Mouse (Mus musculus) intestine, embryonic 14.5 days (tissue): ENCODE results near the gene Fars2. TPM values are rescaled to one million over a fixed set of nuclear protein-coding genes. Genes with fewer than 3 reads are reported as not detected.

Source experiments
- ATAC-seq: fragments of 200-750 bp; cut with Nextera tagmentation; replicated peaks from 2 replicates; pipeline ENCODE4 v1.8.0; 2017; ENCODE audit warnings: low read depth, moderate number of reproducible peaks, moderate TSS enrichment, moderate library complexity; ENCODE audit not compliant: low FRiP score, low TSS enrichment
- DNase-seq: peaks from one replicate; pipeline ENCODE4 v3.0.0-alpha.2; 2018; ENCODE audit warnings: low spot score
- H3K27ac ChIP-seq: fragments of 300-500 bp; sonication (generic); 2 replicates; pipeline ENCODE4 v1.5.1; 2014; ENCODE audit warnings: low read depth, mild to moderate bottlenecking, control low read depth
- H3K27me3 ChIP-seq: fragments of 300-500 bp; sonication (generic); replicated peaks from 2 replicates; pipeline ENCODE4 v1.6.1; 2014; ENCODE audit warnings: low read length, control low read depth; ENCODE audit not compliant: control insufficient read depth, insufficient read depth
- H3K36me3 ChIP-seq: fragments of 300-500 bp; sonication (generic); 2 replicates; pipeline ENCODE4 v1.6.1; 2014; ENCODE audit warnings: low read length, control low read depth; ENCODE audit not compliant: control insufficient read depth, insufficient read depth
- H3K4me1 ChIP-seq: fragments of 300-500 bp; sonication (generic); replicated peaks from 2 replicates; pipeline ENCODE4 v1.6.1; 2014; ENCODE audit warnings: low read length, control low read depth, mixed read lengths; ENCODE audit not compliant: control insufficient read depth, insufficient read depth
- H3K4me2 ChIP-seq: fragments of 300-500 bp; sonication (generic); 2 replicates; pipeline ENCODE4 v1.6.1; 2014; ENCODE audit warnings: low read length
- H3K4me3 ChIP-seq: fragments of 300-500 bp; sonication (generic); 2 replicates; pipeline ENCODE4 v1.5.1; 2014; ENCODE audit warnings: low read depth, low read length, control low read depth, mixed read lengths
- H3K9ac ChIP-seq: fragments of 300-500 bp; sonication (generic); 2 replicates; pipeline ENCODE4 v1.6.1; 2014; ENCODE audit warnings: mild to moderate bottlenecking, low read length
- H3K9me3 ChIP-seq: fragments of 300-500 bp; sonication (generic); 2 replicates; pipeline ENCODE4 v1.6.1; 2016; ENCODE audit warnings: low read length, control low read depth; ENCODE audit not compliant: control insufficient read depth
- WGBS: fragments of 180-500 bp; shearing (Covaris S2); extraction: QIAGEN DNeasy Blood & Tissue Kit; methylation state at CpG from one replicate; pipeline ENCODE4 v1.1.7; 2014; 5-methylcytosine and 5-hydroxymethylcytosine counted together
- polyA plus RNA-seq: library from polyadenylated mRNA; unstranded; fragments of >200 nt; fragmentation: Nextera tagmentation; extraction: Ambion mirVana; gene quantifications from 2 replicates; pipeline ENCODE4 v1.2.1, GENCODE M21; 2014

The Fars2 gene
- polyA plus RNA-seq, 1 experiment from 2014 or later, result 37.6 TPM

DNA sequence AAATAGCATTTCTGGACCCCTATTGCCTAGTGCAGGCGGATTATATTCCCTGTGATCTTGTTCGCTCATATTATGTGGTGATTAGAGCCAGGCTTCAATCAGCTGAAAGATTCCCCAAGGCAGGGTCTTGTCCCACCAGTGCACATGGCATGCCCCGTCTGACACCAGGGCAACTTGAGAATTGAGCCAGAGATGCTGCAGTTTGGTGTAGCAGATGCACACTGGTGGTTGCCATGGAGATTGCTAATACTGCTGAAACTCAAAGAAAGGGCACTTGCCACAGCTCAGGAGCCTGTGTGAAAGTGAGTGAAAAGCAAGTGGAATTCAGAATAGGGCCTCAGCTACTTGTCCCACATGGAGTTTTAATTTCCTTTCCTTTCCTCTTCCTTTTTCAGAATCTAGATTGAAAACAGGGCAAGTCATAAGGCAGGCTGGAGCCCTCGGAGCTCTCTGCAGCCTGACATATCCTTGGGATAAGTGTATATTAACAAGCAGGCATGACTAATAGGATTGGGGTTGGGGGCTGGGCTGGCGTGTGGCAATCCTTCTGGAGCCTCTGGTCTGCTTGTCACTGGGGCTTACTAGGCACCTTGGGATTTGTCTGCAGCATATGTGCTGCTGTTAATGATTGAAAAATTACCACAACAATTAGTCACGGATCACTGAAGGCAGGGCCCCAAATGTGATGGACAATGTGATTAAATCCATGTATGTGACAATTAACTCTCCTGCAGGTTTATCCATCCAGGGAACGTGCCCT is 165.8 kb downstream of the Fars2 start:
- H3K4me3 ChIP-seq, result no peak overlapping the region
- no peak overlapping the region for H3K9ac ChIP-seq
- H3K27me3 ChIP-seq, result no peaks in the 10 kb centered on the region
- H3K4me2 ChIP-seq, result no peak overlapping the region
- H3K4me1 ChIP-seq, result 0 out of 2 replicates have a peak, but pooled peaks cover 3% of the 10 kb centered on the region
- H3K9me3 ChIP-seq, result no peaks in the 10 kb centered on the region
- DNase-seq, result no peak
- ATAC-seq, result no peak
- no peaks in the 10 kb centered on the region for H3K36me3 ChIP-seq
- WGBS, result 51% methylated on average over 7 of the region's 7 CpGs
- H3K27ac ChIP-seq, result no peak overlapping the region

DNA sequence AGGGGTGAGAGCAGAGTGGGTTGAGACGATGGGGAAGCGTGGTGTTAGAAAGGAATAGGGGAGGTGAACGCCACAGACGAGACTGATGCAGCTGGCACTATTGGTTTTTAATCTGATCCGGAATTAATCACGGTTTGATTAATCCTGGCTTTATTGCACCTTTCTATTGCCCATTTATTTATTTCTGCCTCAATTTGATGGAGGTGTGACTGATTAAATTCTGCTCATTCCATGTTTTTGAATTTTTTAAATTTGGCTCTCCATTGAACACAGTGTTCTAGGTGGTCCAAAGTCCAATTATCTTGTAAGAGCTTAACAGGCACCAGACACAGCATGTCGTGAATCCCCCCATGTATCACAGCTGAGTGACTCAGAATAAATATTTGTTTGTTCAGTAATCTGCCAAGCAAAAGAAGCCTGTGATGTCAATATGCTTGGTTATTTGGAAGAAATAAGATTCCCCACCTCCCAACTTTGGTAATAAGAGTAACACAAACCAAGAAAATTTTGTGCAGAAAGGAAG is 166.4 kb downstream of the Fars2 start:
- Histone ChIP-seq H3K27me3 (no peaks in the 10 kb centered on the region), H3K9me3 (no peaks in the 10 kb centered on the region), H3K36me3 (no peaks in the 10 kb centered on the region), H3K4me1 (0 out of 2 replicates have a peak, but pooled peaks cover 3% of the 10 kb centered on the region), H3K4me2 (no peak overlapping the region), H3K4me3 (no peak overlapping the region), H3K9ac (no peak overlapping the region), H3K27ac (no peak overlapping the region)
- DNase-seq (no peak), ATAC-seq (no peak)
- 75% methylated on average over 7 of the region's 7 CpGs for WGBS

DNA sequence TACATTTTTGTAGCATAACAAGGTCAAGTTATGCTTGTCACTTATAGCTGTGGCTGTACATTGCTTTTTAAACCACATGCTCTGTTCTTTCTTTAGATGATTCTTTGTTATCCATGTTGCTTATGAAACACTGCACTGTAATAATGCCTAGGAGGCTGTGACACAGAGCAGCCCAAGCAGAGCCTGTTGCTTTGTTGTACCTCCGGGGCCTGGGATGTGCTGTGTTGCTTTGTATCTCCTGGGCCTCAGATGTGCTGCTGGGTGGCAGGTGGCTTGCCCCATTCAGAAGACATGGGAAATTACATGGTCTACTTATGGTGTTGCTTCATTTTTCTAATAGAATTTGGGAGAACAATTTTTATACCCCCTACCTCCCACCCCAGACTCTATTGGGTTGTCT is 166.9 kb downstream of the Fars2 start:
- no peaks in the 10 kb centered on the region for H3K9me3 ChIP-seq
- H3K36me3 ChIP-seq, result no peaks in the 10 kb centered on the region
- no peak for ATAC-seq
- no peak overlapping the region for H3K4me2 ChIP-seq
- no peak overlapping the region for H3K4me3 ChIP-seq
- no peaks in the 10 kb centered on the region for H3K27me3 ChIP-seq
- DNase-seq, result no peak
- no peak overlapping the region for H3K9ac ChIP-seq
- WGBS, result 75% methylated on average over 1 of the region's 1 CpGs
- H3K27ac ChIP-seq, result no peak overlapping the region
- H3K4me1 ChIP-seq, result 0 out of 2 replicates have a peak, but pooled peaks cover 3% of the 10 kb centered on the region

DNA sequence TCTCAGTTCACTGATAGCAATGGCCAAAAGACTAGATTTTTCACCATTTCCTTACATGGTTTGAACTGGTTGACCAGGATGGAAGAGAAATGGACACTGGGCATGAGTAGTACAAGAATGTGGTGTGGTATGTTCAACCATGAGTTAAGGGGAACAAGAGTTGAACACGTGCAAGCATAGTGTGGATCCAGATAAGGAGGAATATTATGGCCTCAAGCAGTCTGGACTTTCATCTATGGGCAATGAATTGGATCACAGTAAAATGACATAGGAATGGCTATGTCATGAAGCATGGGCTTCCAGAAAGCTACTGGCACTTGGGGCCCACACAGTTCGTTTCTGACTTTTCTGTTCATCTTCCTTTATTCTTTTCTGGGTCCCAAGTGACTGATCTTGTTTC is 168.0 kb downstream of the Fars2 start:
- H3K9me3 ChIP-seq, result no peaks in the 10 kb centered on the region
- H3K4me3 ChIP-seq, result no peak overlapping the region
- no peak for DNase-seq
- H3K36me3 ChIP-seq, result no peaks in the 10 kb centered on the region
- 84% methylated on average over 2 of the region's 2 CpGs for WGBS
- H3K4me2 ChIP-seq, result no peak overlapping the region
- no peak overlapping the region for H3K27ac ChIP-seq
- 0 out of 2 replicates have a peak, but pooled peaks cover 3% of the 10 kb centered on the region for H3K4me1 ChIP-seq
- no peaks in the 10 kb centered on the region for H3K27me3 ChIP-seq
- H3K9ac ChIP-seq, result no peak overlapping the region
- ATAC-seq, result no peak

DNA sequence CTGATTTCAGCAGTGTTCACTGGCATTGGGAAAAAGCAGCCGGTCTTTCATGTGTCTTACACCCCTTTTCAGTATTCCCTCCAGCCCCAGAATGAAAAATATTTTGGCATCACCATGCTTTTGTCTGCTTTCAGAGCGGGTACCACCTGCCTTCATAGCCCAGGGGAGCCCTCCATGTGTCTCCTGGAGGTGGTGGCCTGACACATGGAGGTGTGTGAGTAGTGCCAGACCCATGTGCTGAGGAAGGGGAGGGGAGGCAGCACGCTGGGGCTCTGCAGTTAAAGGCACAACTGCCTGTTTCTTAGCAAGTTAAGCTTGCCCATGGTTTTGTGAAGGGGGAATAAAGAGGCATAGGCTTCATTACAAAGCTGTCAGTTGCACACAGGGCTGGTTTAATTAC is 176.3 kb downstream of the Fars2 start:
- DNase-seq (no peak), ATAC-seq (no peak)
- no peaks in the 10 kb centered on the region for H3K9me3 ChIP-seq
- H3K9ac ChIP-seq, result no peak overlapping the region
- peaks cover 17% of the 10 kb centered on the region for H3K4me1 ChIP-seq
- no peak overlapping the region for H3K4me2 ChIP-seq
- no peaks in the 10 kb centered on the region for H3K36me3 ChIP-seq
- WGBS, result 73% methylated on average over 3 of the region's 3 CpGs
- H3K27me3 ChIP-seq, result no peaks in the 10 kb centered on the region
- no peak overlapping the region for H3K27ac ChIP-seq
- H3K4me3 ChIP-seq, result no peak overlapping the region

DNA sequence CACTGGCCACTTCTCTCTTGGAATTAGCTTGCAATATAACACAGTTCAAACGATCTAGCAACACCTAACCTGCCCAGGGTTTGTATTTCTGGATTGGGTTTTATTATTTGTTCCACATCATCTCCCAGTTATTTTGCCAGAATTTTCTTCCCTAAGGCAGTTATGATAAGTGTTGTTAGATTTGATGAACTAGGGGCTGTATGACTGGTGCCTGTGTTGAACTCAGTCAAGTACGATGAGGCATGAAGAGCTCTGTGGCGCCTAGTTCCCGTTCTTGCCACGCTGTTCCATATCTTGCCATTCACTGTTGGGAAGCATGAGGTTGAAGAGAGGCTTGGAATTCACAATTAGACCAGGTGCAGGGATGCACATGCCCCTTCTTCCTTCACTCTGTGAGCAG is 177.3 kb downstream of the Fars2 start:
- Histone ChIP-seq H3K27ac (no peak overlapping the region), H3K36me3 (no peaks in the 10 kb centered on the region), H3K4me2 (no peak overlapping the region), H3K27me3 (no peaks in the 10 kb centered on the region), H3K9me3 (no peaks in the 10 kb centered on the region), H3K9ac (no peak overlapping the region), H3K4me3 (no peak overlapping the region), H3K4me1 (peaks cover 21% of the 10 kb centered on the region)
- ATAC-seq, result no peak
- DNase-seq, result no peak
- WGBS, result 88% methylated on average over 5 of the region's 5 CpGs

DNA sequence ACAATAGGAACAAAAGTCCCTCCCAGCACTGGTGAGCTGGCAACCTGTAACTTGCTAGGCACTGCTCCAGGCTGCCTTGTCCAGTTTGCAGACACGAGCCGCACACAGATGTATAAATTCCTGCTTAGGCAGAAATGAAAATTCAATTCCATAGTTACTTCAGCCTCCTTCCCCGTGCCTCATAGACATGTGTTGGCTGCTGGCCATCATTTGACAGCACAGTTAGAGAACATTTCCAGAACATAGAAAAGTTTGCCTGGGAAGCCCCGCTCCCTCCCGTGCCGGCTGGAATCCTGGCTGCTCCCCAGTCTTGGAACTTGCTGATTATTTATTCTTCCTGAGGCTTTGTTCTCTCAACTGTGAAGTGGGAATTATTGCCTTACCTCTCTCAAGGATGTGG is 178.6 kb downstream of the Fars2 start:
- no peaks in the 10 kb centered on the region for H3K9me3 ChIP-seq
- H3K27me3 ChIP-seq, result no peaks in the 10 kb centered on the region
- peaks cover 21% of the 10 kb centered on the region for H3K4me1 ChIP-seq
- 20% methylated on average over 6 of the region's 6 CpGs for WGBS
- no peak overlapping the region for H3K4me3 ChIP-seq
- no peak overlapping the region for H3K9ac ChIP-seq
- H3K4me2 ChIP-seq, result no peak overlapping the region
- ATAC-seq, result peak; percentile 53; the same call in 1 of the 2 replicates
- peak; percentile 70 for DNase-seq
- H3K36me3 ChIP-seq, result no peaks in the 10 kb centered on the region
- peak overlapping the region; percentile 18; the same call in 1 of the 2 replicates for H3K27ac ChIP-seq

DNA sequence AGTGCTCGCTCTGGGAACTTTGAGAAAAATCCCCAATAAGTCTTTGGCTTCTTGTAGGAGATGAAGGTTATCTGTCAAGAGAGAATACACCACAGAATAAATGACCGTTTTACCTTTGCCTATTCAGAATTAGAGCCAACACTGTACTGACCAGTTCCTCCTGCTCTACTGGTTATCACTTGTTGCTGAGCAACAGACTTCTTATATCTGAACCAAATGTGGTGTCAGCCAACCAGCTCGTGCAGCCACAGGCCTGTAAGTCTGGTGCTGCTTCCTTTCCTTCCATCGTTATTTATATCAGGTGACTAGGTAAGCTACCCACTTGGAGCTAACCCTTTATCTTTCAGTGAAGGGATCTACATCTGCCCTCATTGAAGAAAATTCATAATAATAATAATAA is 179.4 kb downstream of the Fars2 start:
- Histone ChIP-seq H3K27ac (peak overlapping the region; percentile 18; the same call in 1 of the 2 replicates), H3K4me2 (no peak overlapping the region), H3K9me3 (no peaks in the 10 kb centered on the region), H3K9ac (no peak overlapping the region), H3K4me3 (no peak overlapping the region), H3K36me3 (no peaks in the 10 kb centered on the region), H3K4me1 (peaks cover 21% of the 10 kb centered on the region), H3K27me3 (no peaks in the 10 kb centered on the region)
- DNase-seq (no peak), ATAC-seq (no peak; the same call in 1 of the 2 replicates)
- WGBS, result 54% methylated on average over 4 of the region's 4 CpGs
